Mouse (Mus musculus): ENCODE measurements around the gene Tnrc18.

Gene Tnrc18

DNA sequence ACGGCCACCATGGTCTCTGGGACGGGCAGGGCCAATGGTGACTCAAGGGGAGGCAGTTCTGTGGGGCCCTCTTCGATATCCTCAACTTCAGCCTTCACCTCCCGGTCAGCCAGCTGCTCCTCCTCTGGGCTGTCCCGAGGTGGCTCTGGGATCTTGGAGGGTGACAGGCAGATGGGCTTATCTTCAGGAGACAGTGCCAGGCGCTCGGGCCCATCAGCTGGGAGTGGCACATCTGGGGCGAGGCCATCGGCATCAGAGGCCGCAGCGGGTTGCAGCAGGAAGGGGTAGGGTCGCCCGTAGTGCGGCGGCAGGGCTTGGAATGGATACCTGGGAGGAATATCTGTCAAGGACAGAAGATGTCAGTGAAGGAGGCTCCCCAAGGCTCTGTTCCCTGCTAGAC lies 45.5 kb downstream of the Tnrc18 start:
- no peak for DNase-seq (ENCODE audit: low spot score)

DNA sequence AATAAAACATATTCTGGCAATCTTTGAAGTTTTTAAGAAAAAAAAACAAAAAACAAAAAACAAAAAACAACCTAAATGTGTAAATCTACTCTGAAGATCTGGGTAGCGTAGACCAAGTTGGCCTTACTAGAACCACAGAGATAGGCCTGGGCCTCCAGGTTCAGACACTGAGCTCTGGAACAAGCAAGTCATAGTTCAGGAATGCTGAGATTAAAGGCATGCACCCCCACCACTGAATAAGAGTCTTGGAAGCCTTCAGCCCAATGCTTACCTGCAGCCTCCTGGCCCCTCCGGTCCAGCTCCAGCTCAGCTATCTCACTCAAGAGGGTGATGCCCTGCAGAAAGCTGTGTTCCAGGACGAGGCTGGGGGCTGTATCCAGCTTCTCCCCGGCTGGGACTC lies 46.4 kb downstream of the Tnrc18 start:
- DNase-seq (ENCODE audit: low spot score): no peak

DNA sequence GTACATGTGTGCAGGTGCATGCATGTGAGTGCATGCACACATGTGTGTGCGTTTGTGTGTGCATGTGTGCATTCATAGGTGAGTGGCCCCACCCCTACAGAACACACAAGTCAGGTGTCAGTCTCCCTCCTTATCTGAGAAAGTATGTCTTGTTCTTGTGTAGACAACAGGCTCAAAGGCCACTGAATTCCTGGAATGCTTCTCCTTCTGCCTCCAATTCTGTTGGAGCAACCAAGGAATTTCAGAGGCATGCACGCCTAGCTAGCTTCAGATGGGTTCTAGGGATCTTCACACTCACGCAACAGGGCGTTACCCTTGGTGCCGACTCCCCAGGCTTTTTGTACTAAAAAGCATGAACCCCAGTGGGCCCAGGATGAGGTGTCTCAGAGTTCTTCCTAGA lies 47.8 kb downstream of the Tnrc18 start:
- DNase-seq (ENCODE audit: low spot score): no peak

DNA sequence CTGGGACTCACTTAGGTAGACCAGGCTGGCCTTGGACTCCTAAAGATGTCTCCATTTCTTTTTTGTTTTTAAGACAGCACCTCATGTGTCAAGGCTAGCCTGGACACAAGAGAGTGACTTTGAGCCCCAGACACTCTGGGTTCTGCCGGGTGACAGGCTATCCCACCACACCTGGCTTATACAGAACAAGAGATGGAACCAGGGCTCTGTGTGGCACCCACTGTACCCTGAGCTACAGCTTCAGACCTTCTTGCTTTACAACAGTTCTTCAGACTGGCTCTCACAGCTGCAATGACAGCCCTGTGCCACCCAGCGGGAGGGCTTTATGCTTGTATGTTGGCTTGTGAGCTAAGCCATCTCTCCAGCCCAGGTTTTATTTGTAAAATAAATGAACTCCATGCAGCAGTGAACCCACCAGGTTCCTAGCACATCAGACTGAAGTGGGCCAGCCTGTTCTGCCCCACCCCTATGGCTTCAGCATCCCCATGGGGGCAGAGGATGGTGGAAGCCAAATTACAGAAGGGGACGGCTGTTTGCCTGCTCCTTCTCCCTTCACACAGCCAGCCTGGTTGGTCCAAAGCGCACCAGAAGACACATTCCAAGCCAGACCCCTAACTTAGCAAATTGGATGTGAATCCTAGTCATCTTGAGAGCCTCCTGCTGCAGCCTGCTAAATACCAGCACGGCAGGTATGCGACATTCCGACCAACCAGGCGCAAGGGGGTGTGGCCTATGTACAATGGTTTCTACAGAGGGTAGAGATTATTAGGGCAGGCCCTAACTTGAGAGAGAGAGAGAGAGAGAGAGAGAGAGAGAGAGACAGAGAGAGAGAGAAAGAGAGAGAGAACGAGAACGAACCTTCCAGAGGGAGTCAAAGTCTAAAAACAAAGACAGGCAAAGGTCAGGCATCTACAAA lies 48.9 kb downstream of the Tnrc18 start:
- no peak for DNase-seq (ENCODE audit: low spot score)

DNA sequence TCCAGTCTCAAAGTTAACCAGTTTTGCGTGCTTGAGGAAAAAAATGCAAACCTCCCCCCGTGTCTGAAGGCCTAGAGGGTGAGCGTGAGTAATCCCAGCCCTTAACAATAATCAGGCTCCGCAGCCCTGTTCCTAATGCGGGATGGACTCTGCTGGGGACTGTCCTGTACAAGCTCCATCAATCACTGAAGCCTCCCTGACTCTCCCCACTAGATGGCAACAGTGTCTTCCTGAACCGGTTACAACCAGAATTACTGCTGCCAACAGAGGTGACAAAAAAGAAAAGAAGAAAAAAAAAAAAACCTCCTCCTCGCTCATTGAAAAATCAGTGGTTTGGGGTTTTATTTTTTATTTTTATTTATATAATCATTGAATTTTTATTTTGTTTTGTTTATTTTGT lies 49.5 kb downstream of the Tnrc18 start:
- DNase-seq (ENCODE audit: low spot score): peak; percentile 91

DNA sequence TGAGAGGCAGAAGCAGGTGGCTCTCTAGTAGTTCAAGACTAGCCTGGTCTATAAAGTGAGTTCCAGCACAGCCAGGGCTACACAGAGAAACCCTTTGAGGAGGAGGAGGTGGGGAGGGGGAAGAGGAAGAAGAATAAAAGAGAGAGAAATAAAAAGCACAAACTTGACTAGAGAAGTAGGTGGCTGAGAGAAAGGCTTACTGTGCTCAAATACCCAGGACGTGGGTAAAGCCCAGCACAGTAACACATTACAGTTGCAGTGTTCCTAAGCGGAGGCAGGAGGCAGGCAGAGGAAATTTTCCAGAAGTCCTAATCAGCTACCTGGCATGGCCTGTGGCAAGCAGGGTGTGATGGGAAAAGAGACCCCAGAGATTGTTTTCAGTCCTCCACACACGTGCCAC lies 50.8 kb downstream of the Tnrc18 start:
- DNase-seq (ENCODE audit: low spot score): no peak

DNA sequence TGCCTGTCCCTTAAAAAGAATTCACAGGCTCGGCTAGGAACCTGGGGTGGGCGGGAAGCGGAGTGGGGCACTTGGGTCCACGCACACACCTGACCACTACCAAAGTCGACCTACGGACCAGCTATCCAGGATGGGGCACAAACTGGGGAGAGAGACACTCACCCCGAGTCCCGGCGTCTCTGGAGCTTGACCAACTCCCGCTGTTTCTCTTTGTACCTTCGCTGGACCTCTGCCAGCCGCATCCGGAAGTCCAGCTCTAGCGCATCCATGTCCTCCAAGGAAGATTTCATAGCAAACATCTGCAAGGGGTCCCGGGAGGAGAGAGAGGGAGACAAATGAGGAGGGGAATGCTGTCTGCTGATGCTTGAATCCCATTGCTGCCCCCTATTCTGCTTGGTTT lies 52.6 kb downstream of the Tnrc18 start:
- no peak for DNase-seq (ENCODE audit: low spot score)

DNA sequence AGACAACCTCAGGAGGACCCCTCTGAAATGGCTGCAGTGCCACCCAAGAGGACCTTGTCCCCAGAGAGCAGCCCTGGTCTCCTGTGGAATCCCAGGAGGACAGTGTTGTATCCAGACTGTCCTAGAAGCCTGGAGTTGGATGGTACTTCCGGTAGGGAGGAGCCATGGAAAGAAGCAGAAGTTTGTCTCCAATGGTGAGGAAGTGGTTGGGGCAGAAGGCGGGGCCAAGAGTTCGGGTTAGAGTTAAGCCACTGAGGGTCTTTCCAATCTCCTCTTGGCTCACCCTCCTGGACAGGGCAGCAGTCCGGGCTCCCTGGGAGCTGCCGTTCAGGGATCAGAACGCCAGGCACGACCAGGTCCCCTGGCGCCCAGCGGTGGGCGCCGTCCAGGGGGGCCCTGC lies 53.2 kb downstream of the Tnrc18 start:
- no peak for DNase-seq (ENCODE audit: low spot score)

DNA sequence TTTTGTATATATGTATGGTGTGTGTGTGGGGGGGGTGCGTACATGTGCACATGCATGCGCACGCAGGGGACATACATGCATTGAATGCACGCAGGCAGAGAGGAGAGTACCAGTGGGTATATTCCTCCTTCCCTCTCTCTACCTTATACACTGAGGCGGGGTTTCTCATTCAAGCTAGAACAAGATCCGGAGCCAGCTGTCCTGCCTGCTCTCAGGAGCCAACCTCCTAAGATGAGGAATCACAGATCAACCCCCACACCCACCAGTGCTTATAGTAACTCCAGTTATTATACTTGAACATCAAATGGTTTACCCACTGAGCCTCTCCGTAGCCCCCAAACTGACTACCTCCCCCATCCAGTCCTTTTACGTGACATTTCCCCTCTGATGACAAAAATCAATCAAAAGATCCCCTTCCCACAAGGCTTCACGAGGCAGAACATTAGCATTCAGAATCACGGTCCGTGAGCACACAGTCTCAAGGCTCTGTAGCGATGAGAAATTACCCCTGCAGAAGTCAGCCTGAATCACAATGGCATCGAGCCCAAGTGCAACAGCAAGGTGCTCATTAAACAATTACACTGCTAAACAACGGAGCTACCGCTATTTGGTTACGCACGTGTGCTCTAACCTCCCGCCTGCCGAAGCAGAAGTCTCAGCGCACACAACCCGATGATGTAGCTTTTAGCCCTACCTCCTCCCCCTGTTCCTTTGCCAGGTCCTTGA lies 55.2 kb downstream of the Tnrc18 start:
- DNase-seq (ENCODE audit: low spot score): peak; percentile 52

DNA sequence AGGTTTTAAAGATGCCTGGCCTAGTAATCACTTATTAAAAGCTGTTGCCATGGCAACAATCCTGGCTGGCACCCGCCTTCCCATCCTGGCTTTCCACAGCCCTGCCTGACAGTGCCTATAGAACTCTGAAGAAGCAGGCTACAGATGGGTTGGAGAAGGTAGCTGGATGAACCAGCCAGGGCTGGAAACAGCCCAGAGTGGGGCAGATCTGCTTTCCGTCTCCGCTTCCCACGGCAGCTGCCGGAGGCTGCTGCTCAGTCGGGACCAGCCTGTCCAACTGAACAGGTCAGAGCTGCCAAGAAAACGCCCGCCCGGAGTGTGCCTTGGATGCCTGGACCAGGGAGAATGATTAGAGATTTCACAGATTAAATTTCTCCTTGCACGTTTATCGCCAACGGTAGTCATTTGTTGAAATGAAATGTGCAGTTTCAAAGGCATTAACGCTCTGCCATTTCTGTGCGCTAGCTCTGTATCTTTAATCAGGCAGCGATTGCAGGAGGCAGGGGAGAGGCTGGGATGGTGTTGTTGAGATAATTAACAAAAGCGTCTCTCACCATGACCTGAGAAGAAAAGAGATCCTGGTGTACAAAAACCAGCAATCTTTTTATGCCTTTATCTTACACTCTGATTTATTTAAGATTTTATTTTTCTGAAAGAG lies 56.0 kb downstream of the Tnrc18 start:
- peak; percentile 94 for DNase-seq (ENCODE audit: low spot score)

DNA sequence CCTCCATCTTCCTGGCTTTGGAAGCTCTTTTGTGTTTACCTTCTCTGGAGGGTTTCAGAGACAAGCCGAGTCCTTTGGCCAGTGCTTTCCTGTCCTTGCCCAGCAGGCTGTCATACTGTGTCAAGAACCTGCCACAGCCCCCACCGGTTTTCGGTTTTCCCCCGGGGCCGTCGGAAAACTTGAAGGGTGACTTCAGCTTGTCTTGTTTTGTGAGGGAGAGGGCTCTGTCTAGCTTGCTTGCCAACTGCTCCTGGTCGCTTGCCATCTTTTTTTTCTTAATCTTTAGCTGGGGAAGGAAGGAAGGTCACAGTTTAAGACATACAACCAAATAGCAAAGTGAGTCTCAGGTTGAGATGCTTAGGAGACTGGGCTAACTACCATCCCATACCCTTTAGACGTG lies 57.7 kb downstream of the Tnrc18 start:
- DNase-seq (ENCODE audit: low spot score): no peak

DNA sequence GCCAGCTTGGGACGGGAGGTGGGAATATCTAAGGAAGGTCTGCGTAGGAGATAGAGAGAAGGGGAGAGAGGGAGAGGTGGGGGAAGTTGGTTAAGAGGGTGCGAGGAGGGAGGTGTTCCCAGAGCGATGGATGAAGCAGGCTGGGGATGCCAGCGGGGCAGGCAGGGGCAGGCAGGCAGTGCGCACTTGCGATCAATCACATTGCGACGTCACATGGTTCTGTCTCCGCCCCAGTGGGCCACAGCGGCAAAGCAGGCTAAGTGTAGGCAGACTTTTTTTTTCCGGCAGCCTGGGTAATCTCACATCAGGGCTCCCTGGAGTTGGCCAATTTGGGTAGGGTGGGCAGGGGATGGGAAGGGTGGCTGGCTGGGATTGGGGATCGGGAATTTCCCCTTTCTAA lies 65.2 kb downstream of the Tnrc18 start:
- no peak for DNase-seq (ENCODE audit: low spot score)

DNA sequence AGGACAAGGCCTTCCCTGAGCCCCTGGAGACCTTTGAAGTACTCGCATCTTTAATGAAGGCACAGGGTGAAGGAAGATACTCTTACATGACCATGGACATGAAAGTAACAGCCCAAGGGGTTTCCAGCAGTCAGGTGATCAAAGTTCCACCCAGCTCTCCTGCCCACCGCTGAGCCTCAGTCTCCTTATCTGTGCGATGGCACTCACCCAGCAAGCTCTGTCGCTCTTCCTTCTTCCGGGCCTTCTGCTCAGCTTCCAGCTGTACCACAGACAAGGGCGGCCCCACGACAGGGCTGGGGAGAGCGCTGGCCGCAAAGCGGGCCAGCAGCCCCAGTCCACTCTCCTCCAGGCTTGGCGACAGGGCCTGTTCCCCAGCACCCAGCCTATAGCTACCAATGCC lies 67.3 kb downstream of the Tnrc18 start:
- DNase-seq (ENCODE audit: low spot score): no peak

DNA sequence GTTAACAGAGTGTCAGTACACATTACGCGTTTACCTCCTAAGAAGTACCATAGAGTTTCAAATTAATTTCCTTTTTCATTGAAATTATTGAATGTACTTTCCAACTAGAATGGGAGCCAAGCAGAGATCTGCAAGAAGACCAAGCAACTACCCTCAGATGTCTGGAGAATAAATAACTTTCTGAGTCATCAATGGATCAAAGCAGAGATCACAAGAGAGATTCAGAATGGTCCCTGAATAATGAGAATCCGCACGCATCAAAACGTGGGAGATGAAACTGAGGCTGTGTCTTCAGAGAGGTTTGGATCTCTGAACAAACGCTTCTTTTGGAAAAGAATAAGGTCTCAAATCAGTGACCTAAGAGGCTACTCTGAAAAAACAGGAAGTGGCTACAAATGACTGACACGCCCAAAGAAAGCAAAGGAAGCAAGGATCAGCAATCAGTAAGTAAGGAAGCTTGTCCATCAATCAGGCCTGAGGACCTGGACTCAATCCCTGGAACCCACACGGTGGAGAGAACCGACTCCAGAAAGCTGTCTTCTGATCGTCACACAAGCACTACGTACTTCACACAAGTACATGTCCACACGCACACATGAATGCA lies 70.3 kb downstream of the Tnrc18 start:
- no peak for DNase-seq (ENCODE audit: low spot score)

DNA sequence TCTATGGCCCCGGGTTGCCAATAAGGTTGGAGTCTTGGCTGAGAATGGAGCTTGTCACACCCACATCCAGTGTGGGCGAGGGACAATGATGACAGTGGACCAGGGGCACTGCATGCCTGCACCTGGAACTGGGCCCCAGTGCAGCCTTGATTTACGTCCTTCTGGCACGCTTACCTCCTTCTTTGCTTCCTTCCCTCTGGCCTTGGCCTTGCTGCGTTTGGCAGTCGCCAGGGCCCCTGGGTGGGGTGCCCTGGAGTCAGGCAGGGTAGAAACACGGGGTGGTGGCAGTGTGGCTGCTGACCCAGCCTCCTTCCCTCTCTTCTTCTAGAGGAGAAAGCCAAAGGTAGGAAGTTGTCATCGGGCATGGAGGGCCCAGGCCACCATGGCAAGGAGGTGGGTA lies 77.5 kb downstream of the Tnrc18 start:
- no peak for DNase-seq (ENCODE audit: low spot score)

DNA sequence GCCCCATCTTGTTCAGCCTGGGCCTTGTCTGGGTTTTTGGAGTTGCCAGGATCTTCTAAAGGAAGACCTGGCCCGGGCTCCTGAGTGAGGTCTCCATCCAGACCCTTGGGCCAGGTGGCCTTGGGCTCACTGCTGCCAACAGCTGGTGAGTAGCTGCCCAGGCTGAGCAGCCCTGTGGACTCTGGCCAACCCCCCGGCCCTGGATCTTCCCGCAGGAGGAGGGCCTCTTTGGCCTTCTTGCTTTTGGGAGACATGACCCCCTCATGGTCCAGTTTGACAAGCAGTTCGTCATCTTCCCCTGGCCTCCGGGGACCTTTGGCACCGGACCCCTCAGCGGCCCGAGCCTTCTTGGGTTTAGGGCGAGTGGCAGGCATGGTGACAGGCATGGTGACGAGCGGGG lies 85.5 kb downstream of the Tnrc18 start:
- no peak for DNase-seq (ENCODE audit: low spot score)

DNA sequence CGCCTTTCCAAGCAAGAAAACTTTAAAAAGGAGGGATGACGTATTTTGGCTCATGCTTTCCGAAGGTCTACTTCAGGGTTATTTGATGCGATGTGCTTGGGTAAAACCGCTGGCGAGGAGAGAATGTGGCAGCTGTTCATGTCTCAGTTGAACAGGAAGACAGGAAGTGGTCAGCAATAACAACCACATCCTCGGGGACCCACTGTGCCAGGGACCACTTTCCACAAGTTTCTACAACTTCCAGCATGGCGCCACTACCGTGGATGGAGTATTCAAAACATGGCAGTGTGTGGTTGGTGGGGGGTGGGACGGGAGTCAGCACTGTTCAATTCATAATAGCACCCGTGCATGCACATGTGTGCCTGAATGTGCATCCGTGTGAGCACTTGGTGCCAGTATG lies 87.2 kb downstream of the Tnrc18 start:
- DNase-seq (ENCODE audit: low spot score): no peak

DNA sequence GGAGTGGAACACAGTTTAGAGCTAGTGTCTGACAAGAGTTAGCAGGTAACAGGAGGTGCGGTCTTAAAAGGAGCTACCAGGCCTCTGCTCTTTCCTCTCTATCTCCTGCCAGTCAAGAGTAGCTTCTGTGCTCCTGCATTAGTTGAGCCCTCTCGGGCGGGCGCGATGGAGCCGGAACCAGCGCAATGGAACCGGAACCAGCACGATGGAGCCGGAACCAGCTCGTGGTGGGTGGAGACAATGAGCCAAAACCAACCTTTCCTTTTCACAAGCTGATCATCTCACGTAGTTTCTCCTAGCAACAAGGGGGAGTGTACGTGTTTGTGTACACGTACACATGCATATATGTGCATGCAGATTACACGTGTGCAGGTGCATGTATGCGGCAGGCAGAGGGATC lies 89.2 kb downstream of the Tnrc18 start:
- DNase-seq (ENCODE audit: low spot score): no peak

DNA sequence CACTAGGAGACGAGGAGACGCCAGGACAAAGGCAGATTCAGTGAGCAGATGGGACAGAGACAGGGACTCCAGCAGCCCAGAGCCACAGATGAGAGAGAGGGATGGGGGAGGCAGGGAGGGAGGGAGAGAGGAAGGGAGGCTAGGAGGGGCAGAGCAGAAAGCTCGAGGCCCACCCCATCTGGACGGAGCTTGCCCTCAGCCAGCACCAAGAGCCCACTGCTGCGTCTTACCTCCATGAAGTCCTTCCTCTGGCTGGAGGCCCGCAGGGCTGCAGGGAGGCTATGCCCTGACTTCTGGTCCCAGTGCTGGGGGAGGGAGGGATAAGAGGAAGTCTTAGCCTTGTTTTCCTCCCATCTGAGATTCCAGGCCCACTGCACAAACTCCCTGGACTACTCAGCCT lies 90.7 kb downstream of the Tnrc18 start:
- no peak for DNase-seq (ENCODE audit: low spot score)

DNA sequence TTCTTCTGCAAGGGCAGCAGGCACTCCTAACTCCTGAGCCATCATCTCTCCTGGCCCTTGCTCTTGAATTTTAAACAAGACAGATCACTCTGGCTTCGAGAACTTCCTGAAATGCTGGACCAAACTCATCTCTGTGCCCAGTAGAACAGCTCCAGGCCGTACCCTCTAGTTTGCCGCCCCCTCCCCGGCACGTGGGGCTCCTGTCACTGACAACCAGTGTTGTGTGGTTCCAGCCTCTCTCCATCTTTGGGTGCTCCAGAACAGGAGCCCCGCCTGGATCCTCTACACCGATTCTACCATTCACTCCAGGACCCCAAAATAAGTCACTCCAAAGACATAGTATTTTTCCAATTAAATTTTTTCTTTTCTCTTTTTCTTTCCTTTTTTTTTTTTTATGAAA lies 93.2 kb downstream of the Tnrc18 start:
- DNase-seq (ENCODE audit: low spot score): no peak

DNA sequence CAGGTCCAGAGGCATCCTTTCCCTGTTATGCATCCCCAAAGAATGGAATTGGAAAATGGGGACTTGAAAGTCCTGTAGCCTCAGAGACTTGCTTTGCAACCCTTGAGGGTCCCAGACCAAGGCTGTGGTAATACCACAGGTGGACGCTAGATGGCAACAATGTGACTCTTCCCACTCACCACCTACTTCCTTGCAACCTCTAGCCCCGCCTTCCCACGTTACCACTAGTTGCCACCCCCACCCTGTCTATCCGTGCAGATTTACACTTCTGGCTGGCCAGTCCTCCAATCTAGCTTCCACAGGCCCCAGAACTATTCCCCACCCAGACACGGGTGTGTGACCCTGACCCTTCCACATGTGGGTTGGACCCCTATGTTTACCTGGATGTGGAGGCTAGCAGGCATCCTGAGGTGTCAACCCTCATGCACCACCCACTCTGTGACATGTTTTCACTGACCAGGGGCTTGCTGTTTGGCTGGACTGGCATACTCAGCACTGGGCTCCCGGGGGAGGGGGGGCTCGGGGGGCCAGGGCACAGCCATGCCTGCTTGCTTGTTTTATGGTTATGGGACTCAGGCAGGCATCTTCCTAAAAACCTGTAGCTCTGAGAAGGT lies 93.8 kb downstream of the Tnrc18 start:
- DNase-seq (ENCODE audit: low spot score): peak; percentile 80

DNA sequence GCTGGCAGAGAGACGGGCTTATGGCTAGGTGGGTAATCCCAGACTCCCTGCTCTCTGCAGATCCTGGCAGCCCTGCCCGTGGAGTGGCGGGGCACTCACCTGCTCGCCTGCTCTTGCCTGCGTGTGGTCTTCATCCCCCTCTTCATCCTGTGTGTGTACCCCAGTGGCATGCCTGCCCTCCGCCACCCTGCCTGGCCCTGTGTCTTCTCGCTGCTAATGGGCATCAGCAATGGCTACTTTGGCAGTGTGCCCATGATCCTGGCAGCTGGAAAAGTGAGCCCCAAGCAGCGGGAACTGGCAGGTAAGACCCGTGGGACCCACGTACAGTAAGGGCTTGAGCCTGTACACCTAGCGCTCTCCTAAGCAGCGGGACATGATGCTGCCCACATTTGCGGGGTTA lies 97.6 kb downstream of the Tnrc18 start:
- no peak for DNase-seq (ENCODE audit: low spot score)

Data from MN1 (cell line).